Mouse (Mus musculus) kidney, postnatal 36 days (tissue): ENCODE measurements around the gene Dhx8.

ENCODE experiments used
- DNase-seq, 2 experiments: peaks; one replicate each; pipeline ENCODE4 v3.0.0; 2021 to 2022; ENCODE audit warnings: mixed read lengths in 2 of 2

The Dhx8 gene

DNA sequence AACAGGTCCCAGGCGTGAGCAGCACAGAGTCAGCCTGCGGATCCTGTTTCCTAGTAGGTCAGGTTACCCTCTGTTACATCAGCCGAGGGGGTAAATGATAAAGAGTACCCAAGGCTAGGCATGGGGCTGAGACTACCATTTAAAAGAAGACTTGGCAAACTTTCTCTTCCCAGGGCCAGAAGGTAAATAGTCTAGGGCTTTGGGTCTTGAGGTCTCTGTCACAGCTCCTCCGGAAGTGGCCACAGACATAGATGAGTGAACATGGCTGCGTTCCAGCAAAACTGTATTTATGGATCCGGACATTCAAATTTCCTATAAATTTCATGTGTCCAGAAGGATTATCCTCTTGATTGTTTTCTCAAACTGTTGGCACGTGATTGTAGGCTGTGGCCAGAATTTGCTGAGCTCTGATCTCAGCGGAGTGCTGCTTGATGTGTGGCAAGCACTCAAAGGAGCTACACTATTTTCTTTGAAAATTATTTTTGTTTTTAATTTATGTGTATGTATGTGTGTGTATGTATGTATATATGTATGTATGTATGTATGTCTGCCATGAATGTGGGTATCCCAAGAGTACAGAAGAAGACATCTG lies 72.5 kb downstream of the Dhx8 start:
- DNase-seq = no peak

DNA sequence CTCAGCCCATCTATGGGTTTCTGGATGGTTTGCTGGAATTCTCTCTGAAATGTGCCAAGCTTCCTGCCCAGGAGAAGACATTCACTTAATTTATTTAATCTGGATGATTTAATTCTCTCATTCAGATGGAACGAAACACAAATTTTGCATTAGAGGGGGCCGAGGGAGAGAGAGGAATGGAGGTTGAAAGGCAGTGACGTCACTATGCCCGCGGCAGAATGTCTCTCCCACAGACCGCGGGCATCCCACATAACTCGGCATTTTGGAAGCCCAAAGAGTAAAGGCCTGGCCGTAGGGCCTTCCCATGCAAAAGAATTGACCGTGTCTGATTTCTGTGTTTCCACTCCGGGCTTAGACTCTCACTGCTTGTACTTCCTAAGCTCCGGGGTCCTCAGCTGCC lies 74.0 kb downstream of the Dhx8 start:
- no peak for DNase-seq

DNA sequence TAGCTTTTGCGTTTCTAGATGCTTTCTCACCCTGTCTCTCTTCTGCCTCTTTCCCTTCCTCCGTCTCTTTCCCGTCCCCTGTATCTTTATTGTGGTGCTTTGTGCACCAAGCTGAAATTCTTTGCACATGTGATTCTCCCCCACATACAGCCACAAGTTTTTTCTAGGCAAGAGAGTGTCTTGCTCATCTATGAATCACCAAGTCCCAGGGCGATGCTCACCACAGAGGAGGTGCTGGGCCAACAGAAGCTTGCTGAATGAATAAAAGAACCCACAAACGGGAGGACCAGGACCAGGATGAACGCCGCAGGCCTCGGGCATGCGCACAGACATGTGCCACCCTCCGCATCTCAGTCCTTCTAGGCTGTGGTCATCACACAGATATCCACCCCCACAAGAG lies 74.5 kb downstream of the Dhx8 start:
- no peak for DNase-seq

DNA sequence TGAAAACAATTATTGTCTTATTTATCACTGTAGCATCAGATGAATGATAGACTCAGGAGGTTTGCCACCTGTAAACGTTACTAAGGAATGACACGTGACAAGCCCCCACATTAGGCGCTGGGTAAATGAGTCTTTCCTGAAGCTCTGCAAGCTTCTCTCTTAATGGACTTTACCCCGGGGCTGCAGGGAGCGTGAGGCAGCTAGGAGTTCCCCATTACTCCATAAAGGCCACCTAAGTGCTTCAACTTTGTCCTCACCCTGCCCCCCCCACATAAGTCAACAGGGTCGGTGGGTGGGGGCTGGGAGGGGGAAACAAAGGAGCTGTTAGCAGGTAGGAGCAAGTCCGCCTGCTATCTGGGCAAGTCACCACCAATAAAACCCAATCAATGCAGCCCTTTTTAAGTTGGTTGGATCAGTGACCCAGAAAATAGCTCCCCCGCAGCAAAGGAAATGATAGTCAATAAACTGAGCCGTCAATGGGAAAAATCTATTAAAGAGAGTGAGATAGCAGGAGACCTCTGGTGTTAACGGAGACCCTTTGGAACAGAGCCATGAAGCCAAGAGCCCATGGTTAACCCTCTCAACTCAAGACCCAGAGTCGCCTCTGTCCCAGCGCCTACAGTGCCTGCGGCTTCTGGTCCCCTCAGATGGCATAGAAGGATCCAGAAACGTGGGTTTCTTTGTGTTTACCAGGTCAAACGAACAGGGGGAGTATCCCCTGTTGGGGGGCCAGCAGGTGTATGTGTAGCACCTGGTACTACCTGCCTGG lies 76.5 kb downstream of the Dhx8 start:
- no peak for DNase-seq

DNA sequence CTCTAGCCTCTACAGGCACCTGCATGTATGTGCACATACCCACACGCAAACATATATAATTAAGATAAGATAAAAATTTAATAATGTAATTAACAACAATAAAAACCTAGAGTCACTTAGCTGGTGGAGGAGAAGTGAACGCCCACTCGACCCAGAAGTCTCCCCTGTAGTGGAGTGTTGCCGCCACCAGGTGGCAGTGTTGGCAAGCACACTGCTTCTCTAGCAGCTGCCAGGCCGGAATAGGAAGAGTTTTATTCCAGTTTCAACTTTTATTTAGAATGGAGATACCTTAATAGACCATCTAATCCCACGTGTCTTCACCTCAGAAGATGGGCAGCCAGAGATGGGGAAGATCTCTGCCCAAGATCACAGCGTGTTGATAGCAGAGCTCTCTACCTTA lies 80.5 kb downstream of the Dhx8 start:
- DNase-seq = peak; percentile 70 to 88

DNA sequence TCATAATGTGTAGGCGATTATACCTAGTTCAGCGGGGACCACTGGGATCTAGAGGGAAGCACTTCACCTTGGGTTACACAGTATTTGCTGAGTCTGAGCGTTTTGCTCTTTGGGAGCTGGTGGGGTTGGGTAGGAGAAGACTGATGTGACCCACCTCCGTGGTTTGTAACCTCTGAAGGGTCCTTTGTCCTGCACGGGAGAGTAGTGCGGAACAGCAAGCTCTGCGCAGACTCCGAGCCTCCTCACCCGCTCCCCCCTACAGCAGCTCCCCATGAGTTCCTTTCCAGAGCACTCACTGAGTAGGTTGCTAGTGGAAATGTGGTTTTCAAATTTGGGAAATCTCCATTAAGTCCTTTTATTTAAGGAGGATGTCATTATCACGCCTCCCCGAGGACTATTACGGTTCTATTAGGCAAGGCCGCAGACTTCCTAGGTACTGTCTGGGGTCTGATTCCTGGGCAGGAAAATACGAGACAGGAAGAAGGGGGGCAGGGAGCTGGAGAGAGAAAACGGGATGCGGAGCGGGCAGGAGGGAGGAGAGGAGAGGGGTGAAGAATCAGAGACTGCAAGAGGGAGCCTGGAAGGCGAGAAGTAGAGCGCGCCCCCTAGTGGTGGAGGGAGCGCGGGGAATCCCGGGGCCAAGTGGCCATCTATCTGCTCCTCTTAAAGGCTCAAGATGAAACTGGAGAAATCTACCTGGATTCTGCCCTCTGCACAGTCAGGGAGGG lies 81.8 kb downstream of the Dhx8 start:
- peak; percentile 61 to 91 for DNase-seq

DNA sequence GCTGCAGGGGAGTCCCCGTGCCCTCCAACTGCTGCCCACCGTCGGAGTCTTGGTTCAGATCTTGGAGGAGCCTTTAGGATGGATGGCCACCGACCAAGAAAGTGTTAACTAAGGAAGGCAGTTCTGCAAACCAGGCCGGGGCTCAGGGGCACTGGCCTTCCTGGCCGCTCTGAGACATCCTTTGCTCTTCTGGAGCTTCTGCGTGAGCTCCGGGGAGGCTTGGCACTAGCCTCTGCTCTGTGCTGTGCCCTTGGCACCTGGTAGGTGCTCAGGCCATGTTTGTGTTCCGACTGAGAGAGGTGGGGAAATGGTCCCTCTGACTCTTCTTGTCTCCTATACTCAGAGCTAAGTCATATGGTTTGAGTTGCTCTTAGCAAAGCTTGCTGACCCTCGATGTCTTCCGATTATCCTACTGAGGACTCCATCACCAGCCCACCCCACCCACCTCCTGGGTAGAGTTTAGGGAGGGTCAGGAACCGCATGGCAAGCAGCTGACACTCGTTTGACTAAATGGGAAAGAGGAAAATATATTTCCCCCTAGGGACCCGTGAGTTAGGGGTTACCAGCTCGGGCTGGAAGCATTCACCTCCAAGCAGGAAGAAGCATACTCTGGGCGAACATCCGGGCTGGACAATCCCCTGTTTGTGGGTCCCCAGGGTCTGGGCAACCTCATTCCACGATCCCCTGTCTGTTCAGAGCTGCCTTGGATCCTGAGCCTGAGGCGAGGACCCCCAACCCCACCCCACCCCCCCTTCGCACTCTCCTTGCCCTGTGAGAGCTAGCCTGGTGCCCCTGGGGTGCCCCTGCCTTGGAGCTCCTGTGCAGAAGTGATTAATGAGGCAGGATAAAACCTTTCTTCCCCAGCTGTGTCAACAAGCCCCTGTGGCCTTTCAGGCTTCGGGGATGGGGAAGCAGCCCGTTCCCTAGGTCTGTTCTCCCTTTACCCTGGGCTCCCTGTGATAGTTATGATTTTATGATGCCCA lies 82.7 kb downstream of the Dhx8 start:
- DNase-seq = peak in 1 of 2 experiments; percentile 19
